Mouse (Mus musculus) heart, adult 11 months (tissue): ENCODE measurements around the gene Otop1.

Experiments
- DNase-seq: peaks from one replicate; pipeline ENCODE4 v3.0.0; 2022

The Otop1 gene

DNA sequence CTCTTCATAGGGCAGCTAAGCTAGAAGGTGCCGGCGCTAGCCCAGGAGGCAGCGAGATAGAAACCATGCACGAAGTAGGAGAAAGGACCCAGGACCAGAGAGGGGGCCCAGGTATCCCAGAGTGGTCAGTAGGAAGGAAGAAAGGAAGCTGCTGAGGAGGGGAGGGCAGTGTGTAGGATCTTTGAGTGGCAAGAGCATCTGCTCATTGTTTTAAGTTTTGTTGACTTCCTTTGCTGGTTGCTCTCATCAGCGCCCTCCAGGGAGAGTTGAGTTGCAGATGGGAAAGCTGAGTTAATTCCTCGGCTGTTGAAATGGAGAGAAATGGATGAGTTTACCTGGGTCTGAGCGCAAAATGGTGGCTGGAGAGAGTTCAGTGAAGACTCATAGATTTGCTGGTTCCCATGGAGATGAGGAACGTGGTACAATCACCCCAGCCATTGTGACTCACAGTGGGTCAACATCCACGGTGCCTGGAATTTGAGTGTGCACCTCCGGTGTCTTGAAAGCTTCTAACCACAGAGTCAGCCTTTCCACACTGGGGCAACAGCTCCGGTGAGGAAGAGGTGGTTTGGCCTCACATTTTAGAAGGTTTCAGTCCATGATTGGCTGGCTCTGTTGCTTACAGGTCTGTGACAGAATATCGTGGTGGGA, 26.1 kb downstream of the Otop1 start:
- no peak for DNase-seq

DNA sequence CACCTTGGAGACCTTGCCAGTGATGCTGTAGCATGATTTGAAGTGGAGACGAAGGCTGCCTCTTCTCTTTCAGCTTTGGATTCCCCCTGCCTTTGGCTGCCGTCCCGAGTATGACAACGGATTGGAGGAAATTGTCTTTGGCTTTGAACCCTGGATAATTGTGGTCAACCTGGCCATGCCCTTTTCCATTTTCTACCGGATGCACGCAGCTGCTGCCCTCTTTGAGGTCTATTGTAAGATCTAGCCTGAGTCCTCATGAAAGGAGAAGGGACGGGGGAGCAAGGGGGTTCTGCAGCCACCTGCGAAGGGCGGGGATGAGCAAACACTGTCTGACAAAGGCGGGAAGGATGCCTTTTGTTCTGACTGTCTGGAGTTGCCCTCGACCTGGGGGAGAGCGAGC, 26.9 kb downstream of the Otop1 start:
- no peak for DNase-seq

DNA sequence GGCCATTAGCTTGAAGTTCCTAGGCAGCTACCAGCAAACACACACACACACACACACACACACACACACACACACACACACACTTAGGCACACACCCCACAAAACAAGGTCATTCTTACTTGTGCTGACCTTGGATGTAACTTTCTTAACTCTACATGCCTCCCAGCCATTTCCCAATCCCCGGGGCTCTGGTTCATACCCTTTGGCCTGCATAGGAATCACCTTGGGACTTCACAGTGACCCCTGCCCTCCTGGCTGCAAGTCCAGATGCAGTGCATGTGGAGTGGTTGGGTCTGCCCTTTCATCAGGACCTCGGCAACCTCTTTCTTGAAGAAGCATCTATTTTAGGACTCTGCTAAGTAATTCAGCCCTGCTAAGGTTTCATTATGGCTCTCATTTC, 29.5 kb downstream of the Otop1 start:
- peak; percentile 41 for DNase-seq

DNA sequence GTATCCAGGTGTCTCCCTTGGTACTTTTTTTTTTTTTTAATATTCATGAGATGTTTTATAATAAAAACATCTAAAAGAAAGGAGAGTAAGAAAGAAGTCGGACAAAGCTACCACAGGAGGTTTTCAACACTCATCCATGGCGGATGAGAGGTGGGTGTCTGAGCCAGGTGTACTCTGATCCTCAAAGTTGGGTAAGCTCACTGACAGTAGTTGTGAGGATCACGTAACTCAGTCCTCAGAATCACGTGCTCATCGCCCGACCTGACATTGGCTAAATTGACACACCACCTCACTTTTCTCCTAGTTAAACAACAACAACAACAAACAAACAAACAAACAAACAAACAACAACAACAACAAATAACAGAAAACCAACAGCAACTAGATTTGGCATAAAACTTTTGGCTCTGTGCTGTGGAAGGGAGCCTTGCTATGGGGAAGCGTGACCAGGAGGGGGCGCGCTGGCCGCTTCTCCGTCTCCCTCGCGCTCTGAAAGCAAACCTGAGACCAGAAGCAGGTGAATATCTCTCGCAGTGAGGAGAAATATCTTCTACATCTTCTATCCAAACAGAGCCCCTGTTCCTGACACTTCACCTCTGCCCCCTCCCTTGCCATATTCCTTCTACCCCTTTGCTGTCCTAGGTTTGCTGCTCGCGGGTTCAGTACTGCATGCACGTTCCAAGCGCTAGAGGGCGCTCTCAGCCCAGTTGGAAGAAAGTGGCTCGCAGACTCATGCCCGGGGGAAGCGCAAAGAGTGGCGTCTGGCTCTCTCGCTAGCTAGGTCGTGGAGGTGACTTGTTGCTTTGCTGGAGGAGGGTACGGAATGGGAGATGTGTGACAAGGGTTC, 31.7 kb downstream of the Otop1 start:
- peak; percentile 98 for DNase-seq

DNA sequence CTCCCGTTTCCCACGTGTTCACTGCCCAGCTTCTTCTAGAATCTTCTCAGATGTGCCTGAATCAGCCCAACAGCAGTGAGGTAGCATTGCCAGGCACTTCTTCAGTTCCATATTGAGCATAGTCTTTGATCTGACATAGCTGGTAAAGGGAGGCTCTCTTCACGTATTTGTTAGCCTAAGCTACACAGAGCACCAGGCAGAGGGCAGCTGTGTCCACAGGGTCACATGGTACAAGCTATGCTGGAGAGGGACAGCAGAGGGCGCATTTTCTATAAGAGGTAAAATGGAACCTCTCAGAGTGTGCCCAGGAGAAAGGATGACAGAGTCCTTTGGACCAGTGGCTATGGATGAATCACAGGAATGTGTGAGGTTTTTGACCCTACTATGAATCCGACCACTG, 33.1 kb downstream of the Otop1 start:
- no peak for DNase-seq

DNA sequence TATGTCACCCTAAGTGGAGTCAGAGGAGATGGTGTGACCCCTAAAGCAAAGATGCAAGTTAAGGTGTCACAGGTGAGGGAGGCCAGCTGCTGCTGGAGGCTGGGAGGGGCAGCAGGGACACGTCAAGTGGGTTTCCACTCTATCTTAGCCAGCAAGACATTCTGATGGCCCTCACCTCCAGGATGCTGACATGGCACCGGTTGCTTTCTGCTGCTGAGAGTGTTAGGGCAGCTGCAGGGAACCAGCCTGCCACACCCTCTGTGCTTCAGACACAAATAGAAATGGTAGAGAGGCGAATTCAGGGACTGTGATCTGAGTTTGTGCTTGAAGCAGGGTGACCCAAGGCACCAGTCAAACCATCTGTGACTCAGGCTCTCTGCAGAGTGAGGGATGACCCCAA, 34.0 kb downstream of the Otop1 start:
- DNase-seq, result no peak

DNA sequence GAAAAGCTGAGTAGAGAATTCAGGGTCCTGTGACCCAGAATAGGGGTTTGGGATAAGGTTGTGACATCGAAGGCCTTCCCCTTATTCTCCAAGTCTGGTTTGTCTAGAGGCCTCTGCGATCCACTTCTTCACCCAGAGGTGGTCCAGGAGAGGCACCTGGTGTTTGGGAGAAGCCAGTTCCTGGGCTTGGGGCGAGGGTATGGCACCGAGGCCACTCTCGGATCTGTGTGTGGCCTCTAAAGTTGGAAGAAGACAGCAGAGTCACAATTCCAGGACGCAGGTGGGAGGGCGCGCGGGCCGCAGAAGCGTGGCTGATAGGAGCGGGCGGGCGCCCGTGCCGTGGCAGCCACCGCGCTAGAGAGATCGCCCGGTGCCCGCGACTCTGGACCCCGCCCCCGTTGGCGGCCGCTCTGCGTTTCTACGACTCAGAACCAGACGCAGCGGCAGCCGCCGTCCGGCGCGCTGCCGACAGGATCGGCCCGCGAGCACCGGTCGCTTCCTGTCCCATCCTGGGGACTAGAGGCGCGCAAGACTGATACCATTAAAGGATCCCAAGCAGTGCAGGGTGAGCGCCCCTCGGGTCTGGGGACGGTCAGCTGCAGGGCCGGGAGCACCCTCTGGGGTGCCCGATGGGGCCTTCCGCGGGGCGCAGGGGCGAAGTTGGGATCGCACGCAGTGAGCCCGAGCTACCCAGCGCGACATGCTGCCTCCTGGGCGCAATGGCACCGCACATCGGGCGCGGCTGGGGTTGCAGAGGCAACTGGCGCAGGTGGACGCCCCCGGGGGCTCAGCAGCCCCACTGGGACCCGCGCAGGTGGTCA, 43.4 kb downstream of the Otop1 start, which contains the start of gene Drd5:
Gene Drd5, plus strand, starts transcription at position 402 of the 821 bp plus-strand sequence.
- DNase-seq, result peak; percentile 78

DNA sequence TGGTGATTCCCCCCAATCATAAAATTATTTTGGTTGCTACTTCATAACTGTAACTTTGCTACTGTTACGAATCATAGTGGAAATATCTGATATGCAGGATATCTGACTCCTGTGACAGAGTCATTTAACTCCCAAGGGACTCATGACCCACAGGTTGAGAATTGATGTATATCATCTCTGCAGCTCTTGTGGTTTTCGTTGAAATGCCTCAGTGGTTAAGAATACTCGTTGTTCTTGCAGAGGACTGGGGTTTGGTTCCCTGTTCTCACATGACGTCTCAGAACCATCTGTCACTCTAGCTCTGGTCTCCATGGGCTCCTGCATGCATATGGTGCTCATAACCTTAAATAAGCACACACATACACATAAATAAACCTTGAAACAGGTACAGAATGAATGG, 57.6 kb downstream of the Otop1 start:
- no peak for DNase-seq

DNA sequence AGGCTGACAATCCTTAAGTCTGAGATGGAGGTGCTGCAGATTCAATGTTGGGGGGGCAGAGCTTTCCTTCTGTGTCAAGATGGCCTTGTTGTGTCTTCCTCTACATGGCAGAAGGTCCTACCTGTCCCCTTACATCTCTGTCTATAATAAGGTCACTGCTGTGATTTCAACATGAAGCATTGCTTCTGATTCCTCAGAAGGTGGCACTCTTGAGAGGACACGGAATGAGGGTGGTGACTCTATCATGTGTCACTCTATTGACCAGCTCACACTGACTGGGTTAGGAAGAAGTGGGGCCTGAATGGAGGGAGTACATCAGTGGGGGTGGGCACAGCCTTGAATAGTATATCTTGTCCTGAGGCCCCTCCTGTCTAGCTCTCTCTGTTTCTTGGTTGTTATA, 58.8 kb downstream of the Otop1 start:
- no peak for DNase-seq

DNA sequence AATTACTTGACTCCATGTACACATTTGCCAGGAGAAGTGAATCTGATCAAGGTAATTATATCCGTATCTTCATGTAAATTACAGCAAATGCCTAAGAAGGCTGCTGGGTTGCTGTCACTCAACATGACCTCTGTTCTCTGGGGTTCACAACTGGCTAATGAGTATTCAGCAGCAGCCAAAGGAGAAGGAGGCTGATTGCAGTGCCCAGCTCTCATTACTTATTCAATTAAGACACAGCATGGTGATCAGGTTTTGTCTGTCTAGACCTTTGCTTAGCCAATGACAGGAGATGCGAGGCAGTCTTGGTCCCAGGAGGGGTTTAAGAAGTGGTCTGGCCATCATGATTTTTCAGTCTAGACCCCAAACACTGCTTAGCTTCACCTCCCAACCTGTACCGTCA, 67.3 kb downstream of the Otop1 start:
- no peak for DNase-seq

DNA sequence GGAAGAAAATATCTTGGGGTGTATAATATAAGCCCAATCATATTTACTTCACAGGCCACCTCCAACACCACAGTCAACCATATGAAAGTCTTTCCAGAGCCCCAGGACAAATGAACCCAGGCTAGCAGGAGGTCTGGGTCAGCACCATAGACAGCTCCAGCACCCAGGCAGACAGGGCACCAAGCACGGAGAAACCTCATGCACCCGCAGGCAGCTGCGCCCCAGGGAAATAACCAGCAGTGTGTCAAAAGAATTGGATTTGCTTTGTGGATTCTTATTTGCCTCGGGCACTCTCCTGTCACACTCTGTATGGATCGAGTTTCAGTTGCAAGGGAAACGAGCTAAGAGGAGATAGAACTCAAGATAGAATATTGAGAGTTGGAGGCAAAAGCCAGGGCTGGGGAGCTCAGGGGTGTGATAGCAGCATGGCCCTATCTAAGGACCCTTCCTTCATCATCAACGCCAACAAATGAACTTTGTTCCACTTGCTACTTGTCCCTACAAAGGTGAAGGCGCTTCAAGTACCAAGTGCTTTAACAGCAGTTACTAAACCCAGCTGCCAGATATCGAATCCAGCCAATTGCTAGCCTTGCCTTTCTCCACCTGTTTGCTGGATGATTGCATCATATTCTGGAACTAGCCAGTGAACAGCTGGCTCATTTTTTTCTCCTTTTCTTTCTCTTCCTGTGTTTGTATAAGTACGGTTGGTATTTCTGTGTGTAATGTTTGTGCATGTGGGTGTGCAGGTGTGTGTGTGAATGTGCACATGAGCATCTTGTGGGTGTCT, 71.1 kb downstream of the Otop1 start:
- DNase-seq, result no peak

DNA sequence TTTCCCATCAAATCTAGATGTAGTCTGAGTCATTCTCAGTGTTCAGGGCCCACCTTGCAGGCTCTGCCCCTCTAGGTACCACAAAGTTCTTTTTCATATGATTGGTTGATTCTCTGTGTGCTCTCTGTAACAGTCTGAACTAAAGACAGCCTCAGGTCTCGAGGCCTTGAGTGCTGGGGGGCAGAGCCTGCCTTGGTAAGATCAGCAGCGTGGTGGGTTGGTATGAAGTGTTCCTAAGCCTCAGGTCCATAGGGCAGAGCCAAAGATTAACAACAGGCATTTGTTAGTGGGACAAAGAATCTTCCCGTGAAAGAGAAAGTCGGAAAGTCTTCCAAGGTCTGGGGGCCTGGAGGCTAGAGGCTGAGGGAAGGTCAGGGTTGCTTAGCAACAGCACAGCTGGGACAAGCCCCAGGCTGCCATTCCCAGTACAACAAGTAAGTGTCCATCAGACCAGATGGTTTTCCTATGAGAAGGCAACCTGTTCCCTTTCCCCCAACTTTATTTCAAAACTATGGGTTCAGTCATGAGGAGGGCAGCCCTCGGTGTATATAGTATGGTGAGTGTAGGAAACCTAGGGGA, 74.7 kb downstream of the Otop1 start:
- no peak for DNase-seq
